Mouse (Mus musculus): ENCODE measurements at regions not wholly inside any gene's neighbourhood (a gene's known extent, or its start where the extent isn't known, plus 50 kb on each side); places are given as distances from the start of the nearest gene placed in this dataset.
A peak's percentile ranks its signal among the peaks of the same experiment; 100 is the strongest.

DNA sequence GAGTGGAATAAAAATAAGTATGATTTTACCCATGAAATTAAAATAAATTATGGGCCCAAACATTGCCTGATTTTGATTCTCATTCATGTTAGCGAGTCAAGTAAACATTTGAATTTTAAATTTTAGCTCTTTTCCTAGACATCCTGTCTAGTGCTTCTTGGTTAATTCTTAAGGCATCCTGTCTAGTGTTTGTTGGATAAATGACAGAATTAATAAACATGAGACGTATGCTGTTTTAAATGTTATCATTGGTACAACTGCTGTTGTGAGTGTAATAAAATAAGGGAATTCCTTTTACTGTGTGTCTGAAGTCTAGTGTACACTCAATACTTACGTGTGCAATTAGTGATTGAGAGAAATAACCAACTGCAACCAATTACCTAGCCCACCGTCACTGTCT is 149.0 kb upstream of the Trpm3 start:
- ATAC-seq (ENCODE audit: low FRiP score, low read depth), result no peak
- no peaks in the 10 kb centered on the region for H3K36me3 ChIP-seq
- H3K27me3 ChIP-seq (replicated peaks), result no peaks in the 10 kb centered on the region
- WGBS, result 92% methylated on average over 4 of the region's 4 CpGs
- H3K4me1 ChIP-seq, result no peaks in the 10 kb centered on the region
- H3K27ac ChIP-seq, result no peak overlapping the region
- no peaks in the 10 kb centered on the region for H3K9me3 ChIP-seq
- H3K9ac ChIP-seq, result no peak overlapping the region
- H3K4me3 ChIP-seq, result no peak overlapping the region
- H3K4me2 ChIP-seq (replicated peaks), result no peak overlapping the region

DNA sequence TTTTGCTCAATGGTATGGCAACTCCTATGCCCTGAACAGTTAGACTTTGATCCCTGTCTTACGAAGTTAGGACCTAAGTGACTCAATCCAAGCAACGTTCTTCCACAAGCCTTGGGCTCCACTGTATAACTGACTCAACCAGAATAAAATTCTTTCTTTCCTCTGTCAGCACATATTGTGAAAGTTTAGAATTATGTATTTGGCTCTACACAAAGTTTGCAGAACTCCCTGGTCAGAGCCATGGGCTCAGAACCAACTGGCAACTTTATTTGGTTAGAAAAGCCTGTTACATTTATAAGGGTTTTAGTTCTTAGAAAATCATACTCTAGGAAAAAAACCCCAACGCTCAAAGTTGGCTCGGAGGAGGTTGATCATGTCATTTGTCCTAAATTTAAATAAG is 147.9 kb upstream of the Trpm3 start:
- Histone ChIP-seq H3K9ac (no peak overlapping the region), H3K4me1 (no peaks in the 10 kb centered on the region), H3K4me3 (no peak overlapping the region), H3K4me2 (replicated peaks) (no peak overlapping the region), H3K27ac (no peak overlapping the region), H3K36me3 (no peaks in the 10 kb centered on the region), H3K9me3 (no peaks in the 10 kb centered on the region), H3K27me3 (replicated peaks) (no peaks in the 10 kb centered on the region)
- ATAC-seq (ENCODE audit: low FRiP score, low read depth), result no peak
- WGBS, result 89% methylated on average over 4 of the region's 4 CpGs

DNA sequence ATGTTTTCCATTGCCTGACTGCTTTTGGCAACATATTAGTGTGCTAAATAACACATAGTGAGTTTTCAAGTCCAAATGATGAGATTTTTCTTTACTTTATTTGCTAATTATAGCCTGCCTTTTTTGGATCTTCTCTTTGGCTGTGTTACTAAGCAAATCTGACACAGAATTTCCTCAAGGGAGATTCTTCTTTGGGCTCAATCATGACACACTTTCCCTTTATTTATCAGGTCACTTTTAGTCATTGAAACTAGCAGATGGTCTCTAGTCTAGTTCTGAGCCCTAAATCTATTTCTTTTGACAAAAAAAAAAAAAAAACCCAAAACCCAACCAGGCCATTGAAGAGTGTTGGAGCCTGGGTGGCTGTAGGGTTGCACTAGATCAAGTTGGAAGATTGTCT is 147.4 kb upstream of the Trpm3 start:
- Histone ChIP-seq H3K9me3 (no peaks in the 10 kb centered on the region), H3K4me2 (replicated peaks) (no peak overlapping the region), H3K36me3 (no peaks in the 10 kb centered on the region), H3K4me1 (no peaks in the 10 kb centered on the region), H3K9ac (no peak overlapping the region), H3K4me3 (no peak overlapping the region), H3K27ac (no peak overlapping the region), H3K27me3 (replicated peaks) (no peaks in the 10 kb centered on the region)
- ATAC-seq (ENCODE audit: low FRiP score, low read depth), result no peak

DNA sequence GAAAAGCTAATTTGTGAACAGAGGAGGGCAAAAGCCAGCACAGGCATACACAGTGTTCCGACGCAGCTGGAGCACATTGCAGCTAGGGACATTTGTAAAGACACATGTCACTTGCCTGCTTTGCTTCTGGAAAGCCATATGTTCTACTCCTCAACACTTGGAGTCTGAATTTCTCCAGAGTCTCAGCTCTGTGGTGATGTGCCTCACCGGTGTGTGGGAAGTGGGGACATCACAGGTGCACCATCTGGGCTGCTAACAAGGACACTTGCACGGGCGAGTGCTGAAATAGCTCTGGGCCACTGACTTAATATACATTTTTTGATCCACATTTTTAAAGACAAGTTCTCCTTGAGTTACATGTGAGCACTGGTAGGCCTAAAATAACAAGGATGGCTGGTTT is 139.2 kb upstream of the Trpm3 start:
- no peak for ATAC-seq (ENCODE audit: low FRiP score, low read depth)
- Histone ChIP-seq H3K4me3 (no peak overlapping the region), H3K27ac (no peak overlapping the region), H3K4me1 (no peaks in the 10 kb centered on the region), H3K9me3 (no peaks in the 10 kb centered on the region), H3K27me3 (replicated peaks) (no peaks in the 10 kb centered on the region), H3K4me2 (replicated peaks) (no peak overlapping the region), H3K36me3 (no peaks in the 10 kb centered on the region), H3K9ac (no peak overlapping the region)
- 85% methylated on average over 5 of the region's 5 CpGs for WGBS

DNA sequence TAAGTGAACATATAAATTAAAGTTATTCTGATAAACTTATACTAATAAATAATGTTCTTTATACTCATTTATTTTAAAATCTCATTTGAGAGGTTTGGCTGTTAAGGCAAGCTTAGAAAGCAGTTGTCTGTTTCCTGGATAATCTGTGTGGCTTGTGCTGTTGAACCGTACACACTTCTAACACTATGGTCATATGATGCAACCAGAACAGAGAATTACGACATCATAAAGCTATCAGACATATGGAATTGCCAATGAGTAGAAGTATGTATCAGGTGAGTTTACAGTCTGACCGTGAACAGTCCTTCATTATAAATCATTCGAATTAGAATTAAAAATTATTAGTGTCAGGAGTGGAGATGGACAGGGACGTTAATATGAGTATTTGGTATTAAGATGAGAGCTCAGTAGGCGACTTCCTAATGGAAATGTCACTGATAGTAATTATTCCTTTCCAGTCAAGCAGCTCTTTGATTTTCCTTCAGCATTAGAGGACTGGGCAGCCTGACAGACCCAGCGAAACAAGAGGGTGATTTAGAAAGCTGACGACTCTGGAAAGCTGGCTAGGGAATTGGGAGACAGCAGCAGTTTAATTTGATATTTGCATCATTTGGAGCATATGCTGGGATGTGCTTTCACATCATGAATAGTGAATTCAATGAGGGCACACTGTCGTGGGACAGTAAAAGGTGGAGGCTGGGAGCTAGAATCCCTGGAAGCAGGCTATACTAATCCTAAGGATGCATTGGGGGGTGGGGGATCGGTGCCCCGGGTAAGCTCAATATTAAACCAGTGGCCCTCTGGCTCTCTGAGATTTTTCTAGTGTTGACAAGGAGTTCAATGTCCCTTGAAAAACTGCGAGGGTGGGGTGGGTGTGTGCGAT is 130.6 kb upstream of the Trpm3 start:
- WGBS, result 75% methylated on average over 13 of the region's 13 CpGs
- H3K4me2 ChIP-seq (replicated peaks), result no peak overlapping the region
- H3K9me3 ChIP-seq, result no peaks in the 10 kb centered on the region
- no peak overlapping the region for H3K9ac ChIP-seq
- no peaks in the 10 kb centered on the region for H3K4me1 ChIP-seq
- peak; percentile 67 for ATAC-seq (ENCODE audit: low FRiP score, low read depth)
- H3K4me3 ChIP-seq, result no peak overlapping the region
- H3K27me3 ChIP-seq (replicated peaks), result no peaks in the 10 kb centered on the region
- H3K27ac ChIP-seq, result no peak overlapping the region
- H3K36me3 ChIP-seq, result no peaks in the 10 kb centered on the region

DNA sequence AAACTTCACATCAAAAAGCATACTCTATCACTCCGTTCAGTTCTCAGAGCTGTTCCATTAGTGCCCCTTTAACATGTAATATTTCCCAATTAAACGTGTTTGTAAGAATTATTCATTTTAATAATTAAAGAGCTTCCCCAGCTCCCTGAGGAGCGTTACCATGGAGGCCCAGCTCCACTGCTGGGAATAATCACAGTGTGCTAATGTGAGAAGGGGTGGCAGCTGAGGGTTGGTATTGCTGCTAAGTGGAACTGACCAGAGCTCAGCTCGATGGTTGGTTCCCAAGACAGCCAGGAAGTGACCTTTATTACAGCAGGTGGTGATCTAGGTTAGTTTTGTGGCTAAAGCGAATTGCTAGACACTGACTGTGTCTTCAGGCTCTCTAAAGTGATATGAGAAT is 128.6 kb upstream of the Trpm3 start:
- Histone ChIP-seq H3K9ac (no peak overlapping the region), H3K9me3 (no peaks in the 10 kb centered on the region), H3K36me3 (no peaks in the 10 kb centered on the region), H3K4me1 (no peaks in the 10 kb centered on the region), H3K4me3 (no peak overlapping the region), H3K27ac (no peak overlapping the region), H3K4me2 (replicated peaks) (no peak overlapping the region), H3K27me3 (replicated peaks) (no peaks in the 10 kb centered on the region)
- WGBS, result 66% methylated on average over 5 of the region's 5 CpGs
- no peak for ATAC-seq (ENCODE audit: low FRiP score, low read depth)

DNA sequence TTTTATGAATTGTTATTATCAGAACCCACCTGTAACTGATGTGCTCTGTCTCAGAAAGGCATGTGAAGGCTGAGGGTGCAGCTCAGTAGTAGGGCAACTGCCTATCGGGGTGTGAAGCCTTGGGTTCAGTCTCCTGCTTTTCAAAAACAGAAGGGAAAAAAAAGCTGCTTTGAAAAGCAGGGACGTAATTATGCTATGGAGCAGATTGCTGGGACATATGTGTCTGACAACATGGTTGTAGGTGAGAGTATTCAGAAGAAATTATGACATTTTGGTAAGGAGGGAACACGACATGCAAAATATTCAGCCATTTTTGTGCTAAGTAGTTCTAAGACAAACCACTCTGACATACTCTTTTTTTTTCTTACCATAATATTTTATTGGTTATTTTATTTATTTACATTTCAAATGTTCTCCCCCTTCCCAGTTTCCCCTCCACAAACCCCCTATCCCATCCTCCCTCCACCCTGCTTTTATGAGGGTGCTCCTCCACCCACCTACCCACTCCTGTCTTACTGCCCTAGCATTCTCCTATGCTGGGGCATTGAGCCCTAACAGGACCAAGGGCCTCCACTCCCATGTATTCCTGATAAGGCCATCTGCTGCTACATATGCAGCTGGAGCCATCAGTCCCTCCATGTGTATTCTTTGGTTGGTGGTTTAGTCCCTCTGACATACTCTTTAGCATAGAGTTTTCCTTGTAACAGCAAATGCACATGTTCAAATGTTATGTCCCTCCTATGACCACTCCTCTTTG is 122.8 kb upstream of the Trpm3 start:
- no peak for ATAC-seq (ENCODE audit: low FRiP score, low read depth)
- Histone ChIP-seq H3K4me1 (no peaks in the 10 kb centered on the region), H3K4me3 (no peak overlapping the region), H3K36me3 (no peaks in the 10 kb centered on the region), H3K4me2 (replicated peaks) (no peak overlapping the region), H3K9me3 (no peaks in the 10 kb centered on the region), H3K27ac (no peak overlapping the region), H3K9ac (no peak overlapping the region), H3K27me3 (replicated peaks) (no peaks in the 10 kb centered on the region)
- 89% methylated on average over 3 of the region's 3 CpGs for WGBS

DNA sequence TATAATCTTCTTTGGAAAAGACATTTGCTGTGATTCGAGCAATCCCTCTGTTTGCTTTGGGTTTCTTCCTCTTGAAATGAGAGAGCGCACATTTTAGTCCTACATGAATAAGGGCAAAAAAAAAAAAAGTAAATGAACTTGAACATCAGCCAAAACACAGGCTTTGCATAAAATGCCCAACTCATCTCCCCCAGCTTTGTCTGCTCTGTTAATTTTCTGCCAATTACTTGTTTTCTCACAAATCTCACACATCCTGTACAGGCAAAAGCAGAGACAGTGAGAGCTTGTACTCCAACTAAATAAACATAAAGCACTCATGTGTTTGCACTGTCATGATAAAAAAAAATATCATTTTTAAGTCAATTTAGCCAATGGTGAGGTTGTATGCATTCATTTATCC is 121.4 kb upstream of the Trpm3 start:
- Histone ChIP-seq H3K36me3 (no peaks in the 10 kb centered on the region), H3K27ac (no peak overlapping the region), H3K9me3 (no peaks in the 10 kb centered on the region), H3K4me3 (no peak overlapping the region), H3K4me2 (replicated peaks) (no peak overlapping the region), H3K27me3 (replicated peaks) (no peaks in the 10 kb centered on the region), H3K9ac (no peak overlapping the region), H3K4me1 (no peaks in the 10 kb centered on the region)
- ATAC-seq (ENCODE audit: low FRiP score, low read depth), result no peak
- WGBS, result 88% methylated on average over 2 of the region's 2 CpGs

DNA sequence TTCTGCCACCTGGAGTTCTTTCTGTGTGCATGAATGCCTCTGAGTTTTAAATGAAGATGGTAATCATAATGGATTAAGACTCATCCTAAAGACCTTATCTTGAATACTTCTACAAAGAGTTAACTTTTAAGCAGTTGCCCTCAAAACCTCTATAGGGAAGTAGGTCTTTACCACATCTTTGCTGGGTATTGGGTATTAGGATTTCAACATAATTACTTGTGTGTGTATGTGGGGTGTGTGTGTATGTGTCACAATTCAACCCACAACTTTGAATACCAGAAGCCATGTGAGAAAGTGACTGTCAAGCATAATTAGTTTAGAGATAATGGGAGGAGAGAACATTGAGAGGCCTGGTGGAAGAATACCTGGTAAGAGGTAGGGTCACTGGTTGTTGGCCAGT is 111.3 kb upstream of the Trpm3 start:
- no peaks in the 10 kb centered on the region for H3K9me3 ChIP-seq
- H3K27me3 ChIP-seq (replicated peaks), result no peaks in the 10 kb centered on the region
- H3K36me3 ChIP-seq, result no peaks in the 10 kb centered on the region
- no peak overlapping the region for H3K27ac ChIP-seq
- H3K4me1 ChIP-seq, result no peaks in the 10 kb centered on the region
- no peak overlapping the region for H3K4me3 ChIP-seq
- no peak overlapping the region for H3K4me2 ChIP-seq (replicated peaks)
- ATAC-seq (ENCODE audit: low FRiP score, low read depth), result no peak
- H3K9ac ChIP-seq, result no peak overlapping the region

DNA sequence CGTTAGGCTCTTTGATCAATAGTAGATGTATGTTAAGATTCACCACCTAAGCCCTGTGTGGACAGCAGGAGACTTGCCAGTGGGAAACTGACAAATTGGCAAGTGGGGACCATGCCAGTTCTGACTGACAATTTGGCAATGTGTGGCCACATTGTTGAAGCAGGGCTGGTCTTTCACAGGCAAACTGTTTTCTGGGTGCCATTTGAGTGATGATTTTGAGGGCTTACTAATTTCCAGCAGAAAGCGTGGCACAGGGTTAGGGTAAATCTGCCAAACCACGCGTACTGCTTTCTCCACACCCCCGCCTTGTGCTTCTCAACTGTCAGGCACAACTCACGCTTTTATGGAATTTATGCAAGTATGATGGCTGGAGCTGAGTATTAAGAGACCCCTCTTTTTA is 91.2 kb upstream of the Trpm3 start:
- Histone ChIP-seq H3K36me3 (no peaks in the 10 kb centered on the region), H3K4me2 (replicated peaks) (no peak overlapping the region), H3K4me1 (no peaks in the 10 kb centered on the region), H3K27me3 (replicated peaks) (no peaks in the 10 kb centered on the region), H3K4me3 (no peak overlapping the region), H3K9me3 (no peaks in the 10 kb centered on the region), H3K27ac (no peak overlapping the region), H3K9ac (no peak overlapping the region)
- WGBS, result 78% methylated on average over 6 of the region's 6 CpGs
- ATAC-seq (ENCODE audit: low FRiP score, low read depth), result no peak

DNA sequence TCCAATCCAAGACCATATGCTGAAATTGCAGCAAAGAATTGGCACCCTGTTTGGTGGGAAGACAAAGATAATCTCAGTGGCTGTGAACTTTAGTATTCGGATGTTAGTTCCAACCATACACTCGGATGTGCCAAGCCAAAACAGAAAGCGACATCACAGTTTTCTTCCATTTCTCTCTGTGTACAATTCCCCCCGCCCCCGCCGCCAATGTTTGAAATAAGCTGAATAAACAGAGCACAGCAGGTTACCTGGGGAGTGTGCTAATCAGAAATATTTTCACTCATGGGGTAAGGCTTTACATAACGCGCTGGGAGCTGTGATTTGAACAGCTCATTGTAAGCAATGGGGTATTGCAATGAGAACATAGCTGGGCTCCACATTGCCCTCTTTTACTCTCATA is 72.5 kb upstream of the Trpm3 start:
- Histone ChIP-seq H3K36me3 (no peaks in the 10 kb centered on the region), H3K27me3 (replicated peaks) (no peaks in the 10 kb centered on the region), H3K4me2 (replicated peaks) (no peak overlapping the region), H3K4me3 (no peak overlapping the region), H3K4me1 (no peaks in the 10 kb centered on the region), H3K9me3 (no peaks in the 10 kb centered on the region), H3K27ac (no peak overlapping the region), H3K9ac (no peak overlapping the region)
- no peak for ATAC-seq (ENCODE audit: low FRiP score, low read depth)
- WGBS, result 84% methylated on average over 8 of the region's 8 CpGs

DNA sequence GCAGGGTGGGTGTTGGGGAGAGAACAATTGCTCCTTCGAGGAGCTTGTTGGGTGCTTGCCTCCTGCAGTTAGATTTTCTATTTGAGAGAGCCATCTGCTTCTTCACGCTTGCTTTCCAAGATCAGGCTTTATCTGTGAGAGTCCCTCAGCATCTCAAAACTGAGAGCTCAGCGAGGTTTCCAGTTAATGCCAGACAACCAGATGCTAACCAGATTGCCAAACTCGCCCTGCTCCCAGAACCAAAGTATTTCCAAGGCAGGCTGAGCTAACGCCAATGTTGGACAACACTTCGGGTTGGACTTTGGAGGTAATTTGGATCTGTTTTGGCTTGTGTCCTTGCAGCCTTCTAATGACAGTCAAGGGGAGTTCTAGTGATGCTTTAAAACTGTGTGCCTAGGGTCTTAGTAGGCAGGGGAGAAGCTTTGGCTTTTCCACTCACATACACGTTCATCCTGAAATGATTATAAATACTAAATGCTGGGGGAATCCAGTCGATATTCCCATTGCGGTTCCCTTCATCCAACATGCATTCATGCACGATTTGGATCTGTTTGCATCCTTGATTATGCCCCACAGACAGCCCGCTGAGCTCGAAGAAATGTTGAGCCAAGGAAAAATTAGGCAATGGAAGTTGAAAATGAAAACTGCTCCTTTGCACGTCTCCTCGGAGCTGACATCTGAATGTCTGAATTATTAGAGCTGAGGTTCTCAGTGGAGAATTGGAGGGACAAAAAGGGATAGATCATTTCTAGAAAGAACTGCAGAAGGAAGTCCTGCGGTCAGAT is 68.4 kb upstream of the Trpm3 start:
- no peaks in the 10 kb centered on the region for H3K9me3 ChIP-seq
- no peak overlapping the region for H3K9ac ChIP-seq
- no peak overlapping the region for H3K4me3 ChIP-seq
- H3K4me2 ChIP-seq (replicated peaks), result no peak overlapping the region
- no peaks in the 10 kb centered on the region for H3K4me1 ChIP-seq
- 81% methylated on average over 15 of the region's 15 CpGs for WGBS
- H3K27me3 ChIP-seq (replicated peaks), result no peaks in the 10 kb centered on the region
- H3K36me3 ChIP-seq, result no peaks in the 10 kb centered on the region
- no peak overlapping the region for H3K27ac ChIP-seq
- ATAC-seq (ENCODE audit: low FRiP score, low read depth), result no peak

All from neural tube, embryonic 12.5 days (tissue).